Mouse (Mus musculus) CH12.LX (cell line): ENCODE measurements at regions not wholly inside any gene's neighbourhood (a gene's known extent, or its start where the extent isn't known, plus 50 kb on each side); places are given as distances from the start of the nearest gene placed in this dataset.

ENCODE experiments used
- BHLHE40 ChIP-seq: IDR thresholded peaks from 2 replicates; pipeline ENCODE4 v1.6.1; 2011; ENCODE audit warnings: mild to moderate bottlenecking, low read depth, low read length, improper control_type of control experiment
- CTCF ChIP-seq, 2 experiments: IDR thresholded peaks in 1 of 2; conservative IDR thresholded peaks in 1 of 2; 2 replicates each; pipeline ENCODE4 v1.5.1; 2011 to 2012; ENCODE audit warnings: low read depth in 2 of 2, low read length in 2 of 2, improper control_type of control experiment in 1 of 2, inconsistent platforms in 1 of 2, mild to moderate bottlenecking in 1 of 2, moderate library complexity in 1 of 2
- EP300 ChIP-seq: IDR thresholded peaks from 2 replicates; pipeline ENCODE4 v1.6.1; 2011; ENCODE audit warnings: low read length, improper control_type of control experiment
- GABPA ChIP-seq: IDR thresholded peaks from 2 replicates; pipeline ENCODE4 v1.6.1; 2012; ENCODE audit warnings: low read depth, low read length, improper control_type of control experiment, inconsistent platforms; ENCODE audit not compliant: insufficient replicate concordance
- HCFC1 ChIP-seq: IDR thresholded peaks from 2 replicates; pipeline ENCODE4 v1.6.1; 2012; ENCODE audit warnings: low read depth, mild to moderate bottlenecking, inconsistent platforms, low read length, improper control_type of control experiment
- MEF2A ChIP-seq: IDR thresholded peaks from 2 replicates; pipeline ENCODE4 v1.6.1; 2014; ENCODE audit warnings: low read depth, mild to moderate bottlenecking, inconsistent platforms, low read length, improper control_type of control experiment, borderline replicate concordance
- NELFE ChIP-seq: IDR thresholded peaks from 2 replicates; pipeline ENCODE4 v1.6.1; 2011; ENCODE audit warnings: low read depth, low read length, improper control_type of control experiment
- NRF1 ChIP-seq: IDR thresholded peaks from 2 replicates; pipeline ENCODE4 v1.6.1; 2014; ENCODE audit warnings: low read depth, mild to moderate bottlenecking, inconsistent platforms, low read length, improper control_type of control experiment, moderate library complexity
- POLR2A ChIP-seq: IDR thresholded peaks from 2 replicates; pipeline ENCODE4 v1.6.1; 2011; ENCODE audit warnings: low read depth, mild to moderate bottlenecking, improper control_type of control experiment, low read length
- POLR2AphosphoS2 ChIP-seq: IDR thresholded peaks from 2 replicates; pipeline ENCODE4 v1.6.1; 2011; ENCODE audit warnings: low read depth, low read length, improper control_type of control experiment
- SIN3A ChIP-seq: IDR thresholded peaks from 2 replicates; pipeline ENCODE4 v1.6.1; 2012; ENCODE audit warnings: low read length, improper control_type of control experiment, inconsistent platforms
- TBP ChIP-seq: conservative IDR thresholded peaks from 2 replicates; pipeline ENCODE4 v1.6.1; 2011; ENCODE audit warnings: low read depth, low read length, improper control_type of control experiment
- ZC3H11A ChIP-seq: IDR thresholded peaks from 2 replicates; pipeline ENCODE4 v1.6.1; 2012; ENCODE audit warnings: low read depth, mild to moderate bottlenecking, inconsistent platforms, low read length, improper control_type of control experiment

DNA sequence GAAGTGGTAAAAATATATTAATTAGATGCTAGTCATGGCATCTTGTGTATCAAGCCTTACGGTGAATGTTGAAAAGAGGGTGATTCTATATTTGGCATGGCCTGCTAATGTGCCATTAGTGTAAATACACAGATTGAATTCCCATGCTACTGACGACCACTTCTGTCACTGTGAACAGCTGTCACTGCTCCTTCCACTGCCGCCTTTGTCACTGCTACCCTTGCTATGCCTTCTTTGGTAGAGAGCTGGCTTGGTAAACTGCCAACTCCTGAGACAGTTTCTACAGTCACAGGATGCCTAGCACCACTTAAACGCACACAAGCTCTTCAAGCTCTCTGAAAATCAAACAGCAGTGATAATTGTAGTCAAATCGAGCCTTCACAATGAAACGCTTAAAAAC lies 184.1 kb upstream of the Veph1 start:
- TF ChIP-seq CTCF (conservative IDR thresholded peaks at IDR 0.05 in 1 of 2, IDR thresholded peaks at IDR 0.05 in 1 of 2; ENCODE audit: low read depth in 2 of 2, low read length in 2 of 2) (no peak), EP300 (no peak), BHLHE40 (no peak), POLR2A (no peak), ZC3H11A (no peak), POLR2AphosphoS2 (no peak), HCFC1 (no peak), TBP (no peak), MEF2A (no peak), SIN3A (no peak), GABPA (no peak), NELFE (no peak), NRF1 (no peak)
